Mouse (Mus musculus) granulocyte monocyte progenitor cell, adult 5-6 weeks (primary cell): ENCODE results near the gene Sf3b2. TPM values are rescaled to one million over a fixed set of nuclear protein-coding genes. Genes with fewer than 3 reads are reported as not detected.

Experiments
- ATAC-seq: replicated peaks from 2 replicates; pipeline ENCODE4 v1.8.0; 2016; ENCODE audit warnings: mild to moderate bottlenecking, moderate TSS enrichment, inconsistent platforms; ENCODE audit not compliant: poor library complexity, severe bottlenecking
- total RNA-seq, 2 experiments: library from RNA; stranded (forward) in 1 of 2; stranded (reverse) in 1 of 2; fragments of 200-712, 200-1000 nt in 1 of 2; fragments of >200 nt in 1 of 2; fragmentation: Nextera tagmentation in 1 of 2; gene quantifications; 2 replicates each; pipeline ENCODE4 v1.2.3; 2014 to 2017

The Sf3b2 gene
- 177 and 181 TPM in 2 replicates for total RNA-seq (2014; fragmentation: Nextera tagmentation)
- 224 and 247 TPM in 2 replicates for total RNA-seq (2017)

- peak; percentile 95 for ATAC-seq
Measured at GRCm38 (mm10) chr19:5294972-5295735, at the start of gene Sf3b2. Gene Sf3b2 (minus strand): TSS chr19:5295455.

GRCm38 (mm10) chr19:5341360-5341759 is 46.1 kb upstream of the Sf3b2 start:
- ATAC-seq = no peak

GRCm38 (mm10) chr19:5337975-5338374 is 42.7 kb upstream of the Sf3b2 start:
- peak; percentile 69 for ATAC-seq

GRCm38 (mm10) chr19:5335441-5335840 is 40.2 kb upstream of the Sf3b2 start, which contains the start of gene Catsper1:
Gene Catsper1 (plus strand): TSS chr19:5335741.
- ATAC-seq = no peak

- ATAC-seq = no peak
Measured at GRCm38 (mm10) chr19:5334741-5335140, 39.5 kb upstream of the Sf3b2 start.

- no peak for ATAC-seq
Measured at GRCm38 (mm10) chr19:5327970-5328369, 32.7 kb upstream of the Sf3b2 start.

GRCm38 (mm10) chr19:5323801-5324200 is 28.5 kb upstream of the Sf3b2 start:
- no peak for ATAC-seq

- ATAC-seq = peak; percentile 53; the same call in 1 of the 2 replicates
Measured at GRCm38 (mm10) chr19:5313189-5313588, 17.9 kb upstream of the Sf3b2 start.

GRCm38 (mm10) chr19:5309025-5309424 is 13.8 kb upstream of the Sf3b2 start:
- ATAC-seq = no peak

GRCm38 (mm10) chr19:5306968-5307734 is 11.9 kb upstream of the Sf3b2 start:
- no peak for ATAC-seq

- no peak for ATAC-seq
Measured at GRCm38 (mm10) chr19:5306279-5306678, 11.0 kb upstream of the Sf3b2 start.

- ATAC-seq = peak; percentile 81
Measured at GRCm38 (mm10) chr19:5302455-5302854, 7.2 kb upstream of the Sf3b2 start.

GRCm38 (mm10) chr19:5300588-5300987 is 5.3 kb upstream of the Sf3b2 start:
- no peak for ATAC-seq

GRCm38 (mm10) chr19:5297903-5298800 is 2.9 kb upstream of the Sf3b2 start, which contains the start of gene Gal3st3:
Gene Gal3st3 (plus strand): TSS chr19:5298331.
- no peak for ATAC-seq

- no peak for ATAC-seq
Measured at GRCm38 (mm10) chr19:5296630-5297029, 1.4 kb upstream of the Sf3b2 start.

GRCm38 (mm10) chr19:5295736-5296075 is 451 bp upstream of the Sf3b2 start:
- no peak for ATAC-seq

GRCm38 (mm10) chr19:5278381-5278780 is 16.9 kb downstream of the Sf3b2 start:
- ATAC-seq = no peak

GRCm38 (mm10) chr19:5277140-5277539 is 18.1 kb downstream of the Sf3b2 start:
- no peak for ATAC-seq

- no peak for ATAC-seq
Measured at GRCm38 (mm10) chr19:5276531-5276930, 18.7 kb downstream of the Sf3b2 start.

GRCm38 (mm10) chr19:5275736-5276135 is 19.5 kb downstream of the Sf3b2 start:
- ATAC-seq = no peak
